Mouse (Mus musculus) hindbrain, embryonic 10.5 days (tissue): ENCODE measurements around the gene Ldlrad3. TPM values are rescaled to one million over a fixed set of nuclear protein-coding genes. Genes with fewer than 3 reads are reported as not detected.

Experiments
- DNase-seq: peaks from one replicate; pipeline ENCODE4 v3.0.0-alpha.2; 2017; ENCODE audit warnings: low spot score
- H3K27ac ChIP-seq: fragments of 300-500 bp; sonication (generic); 2 replicates; pipeline ENCODE4 v1.5.1; 2016; ENCODE audit warnings: mild to moderate bottlenecking, moderate library complexity
- H3K27me3 ChIP-seq: fragments of 300-500 bp; sonication (generic); 2 replicates; pipeline ENCODE4 v1.6.1; 2016; ENCODE audit warnings: mild to moderate bottlenecking; ENCODE audit not compliant: poor library complexity, insufficient read depth, severe bottlenecking
- H3K36me3 ChIP-seq: fragments of 300-500 bp; sonication (generic); 2 replicates; pipeline ENCODE4 v1.6.1; 2016; ENCODE audit warnings: mild to moderate bottlenecking, moderate library complexity
- H3K4me1 ChIP-seq: fragments of 300-500 bp; sonication (generic); replicated peaks from 2 replicates; pipeline ENCODE4 v1.6.1; 2016; ENCODE audit warnings: mild to moderate bottlenecking
- H3K4me3 ChIP-seq: fragments of 300-500 bp; sonication (generic); 2 replicates; pipeline ENCODE4 v1.5.1; 2016; ENCODE audit warnings: mild to moderate bottlenecking, moderate library complexity
- H3K9me3 ChIP-seq: fragments of 300-500 bp; sonication (generic); 2 replicates; pipeline ENCODE4 v1.6.1; 2016; ENCODE audit warnings: mild to moderate bottlenecking, moderate library complexity
- WGBS: fragments of 180-500 bp; shearing (Covaris S2); methylation state at CpG from one replicate; pipeline ENCODE4 v1.1.7; 2016; 5-methylcytosine and 5-hydroxymethylcytosine counted together
- polyA plus RNA-seq: library from polyadenylated mRNA; unstranded; fragments of >200 nt; fragmentation: Nextera tagmentation; extraction: Ambion mirVana; gene quantifications from 2 replicates; pipeline ENCODE4 v1.2.1, GENCODE M21; 2016

The Ldlrad3 gene
- polyA plus RNA-seq, 1 experiment from 2014 or later = 55.9 TPM

DNA sequence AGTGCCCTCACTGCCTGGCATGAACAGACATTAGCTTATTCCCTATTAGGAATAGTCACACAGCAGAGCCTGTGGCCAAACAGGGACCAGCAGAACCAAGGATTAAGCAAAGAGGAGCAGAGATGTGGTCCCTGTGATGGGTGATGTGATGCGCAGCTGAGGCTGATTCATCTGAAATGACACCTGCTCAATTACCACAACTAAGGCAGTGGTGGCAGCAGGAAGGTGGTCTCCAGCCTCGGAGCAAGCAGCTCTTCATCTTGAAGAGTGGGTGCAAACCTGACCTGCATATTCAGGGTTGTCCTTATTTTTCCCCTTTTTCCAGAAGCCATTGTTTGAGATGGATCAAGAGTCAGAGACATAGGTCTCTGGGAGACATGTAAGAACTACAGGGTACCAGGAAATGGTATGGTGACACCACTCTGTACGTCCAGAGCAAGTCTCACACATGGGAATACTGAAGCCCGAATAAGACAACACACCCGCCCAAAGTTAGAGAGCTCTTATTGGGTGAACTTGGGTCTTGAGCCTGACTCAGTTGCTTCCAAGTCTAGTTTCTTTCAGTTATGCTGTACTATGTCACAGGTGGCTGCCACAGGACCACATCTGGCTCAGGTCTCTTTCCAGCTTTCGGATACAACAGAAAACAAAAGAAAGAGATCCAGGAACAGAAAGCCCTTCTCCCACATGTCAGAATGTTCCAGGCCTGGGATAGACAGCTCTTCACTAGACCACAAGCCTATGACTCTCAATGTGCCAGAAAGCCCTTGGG is 112.7 kb downstream of the Ldlrad3 start:
- no peaks in the 10 kb centered on the region for H3K4me1 ChIP-seq
- WGBS = 91% methylated on average over 6 of the region's 6 CpGs
- no peak overlapping the region for H3K4me3 ChIP-seq
- DNase-seq = no peak
- H3K27ac ChIP-seq = no peak overlapping the region
- peaks cover 42% of the 10 kb centered on the region for H3K36me3 ChIP-seq
- H3K9me3 ChIP-seq = no peaks in the 10 kb centered on the region
- H3K27me3 ChIP-seq = no peaks in the 10 kb centered on the region

DNA sequence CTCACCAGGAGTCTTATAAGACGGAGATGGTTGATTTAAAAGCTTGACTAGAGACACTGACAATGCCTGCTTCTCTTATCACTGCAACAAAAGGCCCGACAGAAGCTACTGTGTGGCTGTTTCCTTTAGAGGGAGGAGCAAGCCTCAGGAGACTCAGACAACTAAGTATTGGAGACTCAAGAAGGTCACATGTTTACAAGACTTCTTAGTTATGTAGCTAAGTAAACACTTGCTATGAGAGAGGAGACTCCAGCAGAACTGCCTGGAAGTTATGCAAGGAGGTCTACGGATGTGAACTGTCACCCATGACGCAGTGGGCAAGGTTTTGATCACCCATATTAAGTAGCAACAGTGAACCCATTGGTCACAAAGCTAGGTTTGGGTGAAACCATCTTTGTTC is 113.3 kb downstream of the Ldlrad3 start:
- peaks cover 44% of the 10 kb centered on the region for H3K36me3 ChIP-seq
- no peak overlapping the region for H3K27ac ChIP-seq
- no peak overlapping the region for H3K4me3 ChIP-seq
- H3K27me3 ChIP-seq = no peaks in the 10 kb centered on the region
- no peaks in the 10 kb centered on the region for H3K4me1 ChIP-seq
- no peak for DNase-seq
- WGBS = 82% methylated on average over 4 of the region's 4 CpGs
- no peaks in the 10 kb centered on the region for H3K9me3 ChIP-seq

DNA sequence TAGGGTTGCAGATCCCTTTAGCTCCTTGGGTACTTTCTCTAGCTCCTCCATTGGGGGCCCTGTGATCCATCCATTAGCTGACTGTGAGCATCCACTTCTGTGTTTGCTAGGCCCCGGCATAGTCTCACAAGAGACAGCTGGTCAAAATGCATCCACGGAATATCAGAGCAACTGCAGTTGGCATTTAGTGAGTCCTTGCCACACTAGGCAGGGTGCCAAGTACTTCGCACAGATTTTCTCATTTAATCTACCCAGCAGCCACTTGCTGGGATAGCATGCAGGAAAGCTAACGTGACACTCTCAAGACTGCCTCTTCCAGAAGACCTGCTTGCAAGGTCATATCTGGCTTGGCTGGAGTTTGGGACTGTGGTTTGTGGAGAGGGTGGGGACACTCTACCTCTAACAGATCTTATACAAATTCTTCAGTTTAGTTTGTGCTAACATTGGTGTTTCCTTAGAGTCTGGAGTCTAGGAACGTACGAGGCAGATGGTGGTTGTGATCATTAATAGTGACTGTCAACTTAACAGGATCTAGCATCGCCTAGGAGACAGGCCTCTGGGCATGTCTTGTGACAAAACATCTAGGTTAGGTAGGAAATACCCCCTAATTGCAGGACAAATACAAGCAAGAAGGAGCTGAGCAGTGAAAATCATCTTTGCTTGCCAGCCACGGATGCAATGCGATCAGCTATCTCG is 115.0 kb downstream of the Ldlrad3 start:
- Histone ChIP-seq H3K9me3 (no peaks in the 10 kb centered on the region), H3K27me3 (no peaks in the 10 kb centered on the region), H3K27ac (no peak overlapping the region), H3K36me3 (peaks cover 50% of the 10 kb centered on the region), H3K4me3 (no peak overlapping the region), H3K4me1 (no peaks in the 10 kb centered on the region)
- 94% methylated on average over 10 of the region's 10 CpGs for WGBS
- no peak for DNase-seq

DNA sequence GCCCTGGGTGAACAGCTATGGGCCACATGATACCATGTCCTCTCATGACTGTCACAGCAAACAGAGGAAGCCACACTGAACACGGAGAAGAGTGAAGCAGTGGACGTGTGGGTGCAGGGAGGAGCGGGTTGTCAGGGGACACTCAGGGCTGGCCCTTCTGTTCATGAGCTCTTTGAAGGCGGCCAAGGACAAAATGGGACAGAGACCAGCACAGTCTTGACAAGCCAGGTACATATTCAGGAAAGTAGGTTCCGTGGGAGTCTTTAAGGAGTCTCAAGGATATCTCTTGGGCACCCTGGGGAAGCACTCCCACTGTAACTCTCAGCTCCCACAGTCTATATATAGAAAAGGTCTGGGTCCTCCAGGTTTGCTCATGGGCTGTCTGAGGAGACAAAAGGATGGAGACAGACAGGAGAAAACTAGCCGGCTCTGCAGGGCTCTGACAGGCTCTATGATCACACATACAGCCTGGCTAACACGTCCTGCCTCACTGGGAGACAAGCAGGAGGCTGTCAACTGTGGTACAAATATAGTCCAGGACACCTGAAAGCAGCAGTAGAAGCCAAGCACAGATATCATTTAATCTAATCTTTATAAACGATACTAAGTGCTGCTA is 121.3 kb downstream of the Ldlrad3 start:
- no peak overlapping the region for H3K4me3 ChIP-seq
- WGBS = 91% methylated on average over 8 of the region's 8 CpGs
- DNase-seq = no peak
- no peak overlapping the region for H3K27ac ChIP-seq
- H3K27me3 ChIP-seq = no peaks in the 10 kb centered on the region
- no peaks in the 10 kb centered on the region for H3K4me1 ChIP-seq
- no peaks in the 10 kb centered on the region for H3K9me3 ChIP-seq
- H3K36me3 ChIP-seq = peaks cover 21% of the 10 kb centered on the region

DNA sequence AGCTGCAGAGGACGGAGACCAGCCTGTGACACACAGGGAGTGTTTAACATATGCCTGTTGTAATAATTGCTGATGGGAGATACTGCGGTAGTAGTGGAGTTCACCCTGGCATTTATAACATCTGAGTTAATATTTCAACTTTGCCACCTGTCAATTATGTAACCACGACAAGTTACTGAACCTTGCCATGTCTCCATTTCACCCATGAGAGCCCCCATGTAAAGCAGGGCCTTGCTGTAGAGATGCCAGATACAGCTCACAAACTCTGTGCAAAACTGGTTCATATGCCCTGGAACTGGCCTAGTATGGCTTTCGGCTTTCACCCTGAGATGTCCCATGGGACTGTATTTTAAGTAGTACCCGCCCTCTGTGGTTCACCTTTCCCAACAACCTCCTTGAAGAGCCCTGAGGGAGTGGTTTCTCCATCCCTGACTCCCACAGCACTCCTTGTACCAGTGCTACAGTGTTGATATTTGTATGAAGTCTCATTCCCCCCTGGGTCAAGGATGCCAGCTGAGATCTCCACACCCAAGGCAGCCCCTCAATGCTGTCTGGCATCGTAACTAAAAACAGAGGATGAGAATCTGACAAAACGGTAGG is 122.2 kb downstream of the Ldlrad3 start:
- WGBS = 93% methylated on average over 7 of the region's 7 CpGs
- Histone ChIP-seq H3K27me3 (no peaks in the 10 kb centered on the region), H3K4me3 (no peak overlapping the region), H3K27ac (no peak overlapping the region), H3K4me1 (no peaks in the 10 kb centered on the region), H3K36me3 (peaks cover 23% of the 10 kb centered on the region), H3K9me3 (no peaks in the 10 kb centered on the region)
- no peak for DNase-seq

DNA sequence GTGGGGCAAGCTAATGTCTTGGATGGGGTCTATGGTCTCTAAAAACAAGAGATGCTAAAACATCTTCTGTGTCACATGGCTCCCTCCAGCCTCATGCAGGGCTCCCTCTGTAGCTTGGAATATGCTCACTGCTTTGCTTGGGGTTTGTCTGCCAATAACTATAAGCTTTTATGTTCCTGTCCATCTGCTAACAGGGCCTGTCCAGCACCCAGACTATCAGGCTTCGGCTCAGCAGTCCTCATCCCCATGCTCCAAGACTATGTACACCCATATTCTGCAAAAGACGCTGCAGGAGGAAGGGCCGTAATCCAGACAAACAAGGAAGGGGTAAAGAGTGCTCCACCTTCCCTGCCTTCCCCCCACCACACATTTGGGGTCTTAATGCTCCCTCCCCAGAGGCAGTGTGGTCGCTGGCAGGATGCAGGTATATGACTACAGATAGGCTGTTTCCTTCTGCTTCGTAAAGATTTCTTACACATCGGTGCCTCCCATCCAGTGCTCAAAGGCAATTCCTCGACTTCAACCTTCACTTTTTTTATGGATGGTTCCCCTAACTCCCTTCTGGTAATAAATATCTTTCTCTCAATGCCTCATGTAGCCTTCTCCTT is 123.2 kb downstream of the Ldlrad3 start:
- H3K9me3 ChIP-seq = no peaks in the 10 kb centered on the region

DNA sequence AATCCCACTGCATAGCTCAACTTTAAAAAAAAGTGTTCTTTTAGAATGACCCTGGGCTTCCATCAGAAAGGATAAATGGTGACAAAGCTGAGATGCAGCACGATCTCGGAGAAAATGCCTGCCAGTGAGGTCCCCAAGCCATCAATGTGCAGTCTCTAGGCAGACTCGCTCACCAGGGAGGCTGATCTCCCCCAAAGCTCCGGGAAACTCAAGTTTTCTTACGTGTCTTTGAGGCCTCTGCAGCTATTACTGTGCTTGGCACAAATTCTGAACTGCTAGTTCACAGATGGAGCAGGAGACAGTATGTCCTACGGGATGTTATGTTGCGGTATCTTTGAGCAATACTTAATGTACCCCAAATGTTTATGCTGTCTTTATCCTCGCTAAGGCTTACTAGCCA is 124.3 kb downstream of the Ldlrad3 start:
- WGBS = 82% methylated on average over 8 of the region's 8 CpGs
- H3K4me3 ChIP-seq = no peak overlapping the region
- DNase-seq = no peak
- no peak overlapping the region for H3K27ac ChIP-seq
- no peaks in the 10 kb centered on the region for H3K9me3 ChIP-seq
- no peaks in the 10 kb centered on the region for H3K27me3 ChIP-seq
- peaks cover 31% of the 10 kb centered on the region for H3K36me3 ChIP-seq
- peaks cover 7% of the 10 kb centered on the region; the same call in 1 of the 2 replicates for H3K4me1 ChIP-seq

More for the DNA sequence above, 123.2 kb downstream of the Ldlrad3 start:
- WGBS = 92% methylated on average over 7 of the region's 7 CpGs
- Histone ChIP-seq H3K27me3 (no peaks in the 10 kb centered on the region), H3K36me3 (peaks cover 26% of the 10 kb centered on the region), H3K4me3 (no peak overlapping the region), H3K4me1 (peaks cover 4% of the 10 kb centered on the region; the same call in 1 of the 2 replicates), H3K27ac (no peak overlapping the region)
- no peak for DNase-seq

DNA sequence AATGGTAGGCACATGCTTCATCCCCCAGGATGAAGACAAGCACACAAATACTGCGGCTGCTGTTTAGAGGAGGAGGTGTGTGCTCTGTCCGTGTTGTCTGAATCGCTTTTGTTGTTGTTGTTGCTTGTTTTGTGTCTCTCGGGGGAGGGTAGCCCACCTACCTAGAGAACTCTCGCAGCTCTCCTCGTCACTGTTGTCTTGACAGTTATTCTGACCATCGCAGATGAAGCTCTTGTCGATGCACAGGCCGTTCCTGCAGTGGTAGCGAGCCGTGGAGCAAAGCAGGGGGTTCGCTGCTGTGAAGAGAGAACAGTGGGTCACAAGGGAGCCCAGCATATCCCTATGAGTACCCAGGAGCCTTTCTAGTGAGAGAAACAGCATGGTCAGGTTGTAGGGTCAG is 128.4 kb downstream of the Ldlrad3 start:
- H3K4me3 ChIP-seq = no peak overlapping the region
- H3K27me3 ChIP-seq = no peaks in the 10 kb centered on the region
- no peak overlapping the region; the same call in 1 of the 2 replicates for H3K27ac ChIP-seq
- no peak for DNase-seq
- no peaks in the 10 kb centered on the region for H3K9me3 ChIP-seq
- peaks cover 63% of the 10 kb centered on the region for H3K36me3 ChIP-seq
- 79% methylated on average over 12 of the region's 12 CpGs for WGBS
- H3K4me1 ChIP-seq = peaks cover 7% of the 10 kb centered on the region; the same call in 1 of the 2 replicates

DNA sequence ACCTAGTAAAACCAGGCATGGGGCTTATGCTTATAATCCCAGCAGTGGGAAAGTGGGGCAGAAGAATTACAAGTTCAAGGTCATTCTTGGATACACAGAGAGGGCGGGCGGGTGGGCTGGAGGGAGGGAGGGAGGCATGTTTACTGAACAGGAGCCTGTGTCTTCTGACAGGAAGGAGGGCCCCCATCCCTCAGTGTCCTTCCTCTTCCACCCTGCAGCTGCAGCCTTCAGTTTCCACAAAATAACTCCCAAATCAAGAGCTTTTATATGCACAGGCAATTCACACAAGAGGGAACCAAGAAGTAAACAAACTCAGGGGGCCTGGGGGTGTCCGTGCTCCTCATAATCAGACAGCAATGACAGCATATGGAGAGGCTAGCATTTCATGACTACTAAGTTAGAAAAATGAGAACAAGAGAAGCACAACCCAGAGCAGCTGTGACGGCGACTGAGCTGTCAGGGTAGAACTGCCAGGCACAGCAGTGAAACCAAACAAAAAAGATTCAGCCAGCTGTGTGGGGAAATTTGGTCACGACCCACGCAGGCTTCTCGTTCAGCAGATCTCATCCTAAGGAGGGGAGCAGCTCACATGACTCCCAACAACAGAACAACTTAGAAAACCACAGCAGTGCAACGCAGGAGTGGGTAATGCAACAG is 129.0 kb downstream of the Ldlrad3 start:
- no peak for DNase-seq
- WGBS = 77% methylated on average over 9 of the region's 9 CpGs
- Histone ChIP-seq H3K4me3 (no peak overlapping the region), H3K27ac (no peak overlapping the region), H3K36me3 (peaks cover 63% of the 10 kb centered on the region), H3K4me1 (peaks cover 11% of the 10 kb centered on the region), H3K27me3 (no peaks in the 10 kb centered on the region), H3K9me3 (no peaks in the 10 kb centered on the region)

DNA sequence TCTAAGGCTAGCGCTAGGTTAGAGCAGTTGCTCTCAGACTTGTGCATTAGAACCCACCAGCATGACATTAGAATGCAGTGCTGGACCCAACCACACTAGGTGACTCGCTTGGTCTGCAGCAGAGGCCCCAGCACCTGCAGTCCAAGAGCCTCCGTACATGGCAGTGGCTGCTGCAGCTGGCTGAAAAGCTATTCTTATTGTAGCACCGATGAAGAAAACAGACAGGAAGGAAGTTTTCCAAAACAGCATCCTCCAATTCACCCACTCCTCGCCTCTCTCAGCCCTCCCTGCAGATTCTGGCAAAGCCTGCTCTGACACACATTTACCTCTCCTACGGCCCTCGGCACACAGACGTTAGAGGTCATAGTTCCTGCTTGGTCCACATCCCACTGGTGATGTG is 130.0 kb downstream of the Ldlrad3 start:
- Histone ChIP-seq H3K4me1 (peaks cover 21% of the 10 kb centered on the region), H3K36me3 (peaks cover 63% of the 10 kb centered on the region), H3K27ac (no peak overlapping the region), H3K27me3 (no peaks in the 10 kb centered on the region), H3K9me3 (no peaks in the 10 kb centered on the region), H3K4me3 (no peak overlapping the region)
- DNase-seq = no peak
- 91% methylated on average over 8 of the region's 8 CpGs for WGBS

DNA sequence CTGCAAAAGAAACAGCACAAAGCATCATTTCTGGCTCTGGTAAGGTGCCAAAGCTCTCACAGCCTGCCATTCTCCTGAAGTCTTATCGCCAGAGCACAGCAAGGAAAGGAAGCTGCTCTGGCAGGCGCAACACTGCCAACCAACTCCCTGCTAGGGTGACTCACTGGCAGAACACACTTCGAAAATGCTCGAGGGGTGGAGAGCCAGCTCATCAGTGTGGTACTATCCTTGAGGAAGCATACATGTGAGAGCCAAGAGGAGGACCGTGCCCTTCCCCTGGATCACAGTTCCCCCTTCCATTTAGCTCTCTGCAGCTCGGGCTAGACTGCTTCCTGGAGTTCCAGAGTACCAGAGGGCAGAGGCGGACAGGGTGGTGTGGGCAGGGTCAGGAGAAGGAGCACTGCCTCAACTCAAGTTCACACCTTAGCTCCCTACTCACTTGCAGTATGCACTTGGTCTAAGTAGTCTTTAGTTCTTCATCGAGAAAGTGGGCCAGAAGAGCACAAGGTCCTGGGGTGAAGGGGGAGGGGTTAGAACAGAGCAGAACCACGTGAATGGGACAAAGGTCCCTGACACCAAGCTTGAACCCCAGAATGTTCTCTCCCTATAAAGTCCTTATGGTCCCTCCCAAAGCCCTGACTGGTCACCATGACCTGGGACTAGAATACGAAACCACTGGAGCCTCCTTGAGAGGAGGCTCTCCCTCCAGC is 133.1 kb downstream of the Ldlrad3 start:
- Histone ChIP-seq H3K4me1 (peaks cover 46% of the 10 kb centered on the region), H3K36me3 (peaks cover 44% of the 10 kb centered on the region), H3K4me3 (no peak overlapping the region), H3K27ac (0 out of 2 replicates have a peak overlapping the region, but pooled peaks have one; percentile 29), H3K9me3 (no peaks in the 10 kb centered on the region), H3K27me3 (no peaks in the 10 kb centered on the region)
- 88% methylated on average over 10 of the region's 10 CpGs for WGBS
- no peak for DNase-seq
